Comparison of ENCODE assay signal across 7 mouse cellular contexts in the genomic region with DNA sequence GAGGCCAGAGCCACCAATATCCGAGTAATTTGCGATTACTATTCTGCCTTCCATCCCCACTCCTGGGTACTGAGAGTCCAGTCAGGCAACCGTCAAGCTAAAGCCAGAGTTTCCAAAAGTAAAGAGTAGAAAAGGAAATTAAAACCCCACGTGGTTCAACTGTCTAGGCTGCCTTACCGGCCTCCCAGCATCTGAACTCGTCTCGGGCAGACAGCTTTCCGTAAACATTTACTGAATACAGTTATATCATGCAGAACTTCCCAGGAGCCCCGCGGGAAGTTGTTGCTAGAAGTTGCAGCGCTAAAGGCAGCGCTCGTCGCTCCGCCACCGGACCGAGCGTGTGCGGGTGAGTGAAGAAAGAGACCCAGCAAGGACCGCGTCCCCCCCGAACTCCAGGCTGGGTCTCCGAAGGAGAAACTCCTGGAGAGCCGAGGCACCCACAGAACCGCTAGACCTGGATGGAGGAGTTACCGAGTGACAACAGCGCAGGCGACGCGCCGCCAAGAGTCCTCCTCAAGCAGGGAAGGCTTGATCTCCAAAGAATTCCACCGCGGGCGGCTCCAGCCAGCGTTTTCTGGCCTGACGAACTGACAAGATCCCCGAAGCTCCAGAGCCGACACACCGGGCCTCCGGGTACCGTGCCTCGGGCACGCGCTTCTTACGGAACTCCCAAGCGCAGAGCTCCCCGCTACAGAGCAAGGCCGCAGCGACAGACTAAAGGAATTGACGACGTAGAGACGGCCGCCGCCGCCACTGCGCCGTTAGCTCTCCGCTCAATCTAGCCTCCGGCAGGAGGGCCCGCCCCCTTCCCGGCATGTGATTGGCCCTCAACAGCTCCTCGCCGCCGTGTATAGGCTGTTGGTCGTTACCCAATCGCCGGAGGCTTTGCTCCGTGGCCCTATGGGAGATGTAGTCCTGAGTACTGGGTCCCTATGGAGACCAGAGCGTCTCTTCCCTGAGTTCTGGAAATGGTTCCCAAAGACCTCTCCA. TPM values are rescaled to one million over a fixed set of nuclear protein-coding genes. Genes with fewer than 3 reads are reported as not detected.
A peak's percentile ranks its signal among the peaks of the same experiment; 100 is the strongest.
DNase-seq lines count a peak whose midpoint lies in the region; ATAC-seq lines count a peak whose summit lies in the region.

Gene Mtr, minus strand, starts transcription at position 723 of the 990 bp plus-strand sequence.

- intact Hi-C loops in left cerebral cortex, postnatal 36 days (cut with DNase I) = no loop called here

- under 1% methylated on average over 69 of the region's 69 CpGs for WGBS in intestine, embryonic 16.5 days
- WGBS in midbrain, embryonic 11.5 days = under 1% methylated on average over 69 of the region's 69 CpGs

- H3K4me1 ChIP-seq in intestine, embryonic 16.5 days (ENCODE audit: control insufficient read depth, insufficient read depth, low read length) = no peaks in the 10 kb centered on the region
- peaks cover 4% of the 10 kb centered on the region; the same call in 1 of the 2 replicates for H3K4me1 ChIP-seq in midbrain, embryonic 11.5 days (ENCODE audit: control insufficient read depth, insufficient read depth, low read length)

- peak; percentile 95 for DNase-seq in adrenal gland, adult 8-10 months
- DNase-seq in embryo, embryonic 9.5 days (ENCODE audit: extremely low spot score) = peak; percentile 91
- peak; percentile 85 to 95 for DNase-seq in gastrocnemius, postnatal 4 days (ENCODE audit: low spot score in 2 of 2)
- peak; percentile 93 to 94 for DNase-seq in left cerebral cortex, postnatal 36 days (ENCODE audit: low spot score in 2 of 2)
- DNase-seq in midbrain, embryonic 11.5 days (ENCODE audit: low spot score, missing footprints) = peak; percentile 99
- peak; percentile 94 for DNase-seq in skeletal muscle tissue, adult 2 months (ENCODE audit: low read depth, low spot score)

- no peaks in the 10 kb centered on the region for H3K36me3 ChIP-seq in intestine, embryonic 16.5 days (ENCODE audit: control insufficient read depth, insufficient read depth, low read length)
- H3K36me3 ChIP-seq in midbrain, embryonic 11.5 days (ENCODE audit: control insufficient read depth, insufficient read depth, low read length) = no peaks in the 10 kb centered on the region

- no peaks in the 10 kb centered on the region for H3K27me3 ChIP-seq in intestine, embryonic 16.5 days (replicated peaks; ENCODE audit: control insufficient read depth, insufficient read depth, low read length)
- no peaks in the 10 kb centered on the region for H3K27me3 ChIP-seq in midbrain, embryonic 11.5 days (ENCODE audit: control insufficient read depth, insufficient read depth, low read length)

- peak within 1 kb of the TSS; percentile 71 for H3K4me2 ChIP-seq in intestine, embryonic 16.5 days (ENCODE audit: low read depth, low read length)
- H3K4me2 ChIP-seq in midbrain, embryonic 11.5 days = peak within 1 kb of the TSS; percentile 60

- H3K4me3 ChIP-seq in intestine, embryonic 16.5 days (ENCODE audit: low read length) = peak within 1 kb of the TSS; percentile 84
- peak within 1 kb of the TSS; percentile 77 for H3K4me3 ChIP-seq in midbrain, embryonic 11.5 days (ENCODE audit: low read depth, low read length)

- H3K9me3 ChIP-seq in intestine, embryonic 16.5 days (ENCODE audit: control insufficient read depth, low read length) = peaks cover 6% of the 10 kb centered on the region; the same call in 1 of the 2 replicates
- no peaks in the 10 kb centered on the region; the same call in 1 of the 2 replicates for H3K9me3 ChIP-seq in midbrain, embryonic 11.5 days (ENCODE audit: control insufficient read depth, low read length)

- peak; percentile 100 for ATAC-seq in intestine, embryonic 16.5 days
- ATAC-seq in midbrain, embryonic 11.5 days (ENCODE audit: low FRiP score) = peak; percentile 100

- peak within 1 kb of the TSS; percentile 84 for H3K9ac ChIP-seq in intestine, embryonic 16.5 days (ENCODE audit: low read depth, low read length)
- peak within 1 kb of the TSS; percentile 82 for H3K9ac ChIP-seq in midbrain, embryonic 11.5 days (ENCODE audit: low read length)

- H3K27ac ChIP-seq in intestine, embryonic 16.5 days (ENCODE audit: low read length) = peak within 1 kb of the TSS; percentile 85
- peak within 1 kb of the TSS; percentile 71 for H3K27ac ChIP-seq in midbrain, embryonic 11.5 days (ENCODE audit: low read depth, low read length)

RNA-seq across cellular contexts. Expression of gene Mtr, which starts in this region (rescaled TPM):
- total RNA-seq in adrenal gland, adult 8-10 months (2022) = 10 to 100 TPM; 23.9 to 31.1 (median 29.8) TPM
- 10 to 100 TPM; 30.9 to 38.1 TPM for total RNA-seq in gastrocnemius, postnatal 4 days (2021)
- polyA plus RNA-seq in intestine, embryonic 16.5 days (2015; fragmentation: Nextera tagmentation; extraction: Ambion mirVana) = 6.4 and 7.4 TPM in 2 replicates
- total RNA-seq in left cerebral cortex, postnatal 36 days (2021) = 10 to 100 TPM; 13.5 to 18.8 TPM
- polyA plus RNA-seq in midbrain, embryonic 11.5 days (2014; fragmentation: Nextera tagmentation; extraction: Ambion mirVana) = 13.5 and 14.0 TPM in 2 replicates

Comparison
In these comparisons a context has a peak if more than half of its experiments do, and no peak if none do; other contexts are left out.
1. Peak in every context shown above with its lines: DNase-seq, ATAC-seq, H3K4me3 ChIP-seq and H3K27ac ChIP-seq.